ENCODE assay signal across 10 mouse cellular contexts in genomic region chr15:80071951-80072437, GRCm38 (mm10). TPM values are rescaled to one million over a fixed set of nuclear protein-coding genes. Genes with fewer than 3 reads are reported as not detected.
DNase-seq lines count a peak whose midpoint lies in the region; ATAC-seq and TF ChIP-seq lines count a peak whose summit lies in the region.
"Had no signal": no experiment of that assay in that cellular context is flagged by ENCODE, and none has a peak within 500 bp of the region (broad histone marks: within the 10 kb centered on the region; RNA-seq: fewer than 3 reads in every experiment).

No protein-coding gene starts in this region.

- in situ Hi-C loops in CH12.LX (cut with MboI; ENCODE audit: low pct_ligation_motif_present, low pct_unique_long_range_greater_than_20kb, low sequenced_read_pairs), result no loop called here

- H3K9ac ChIP-seq in CH12.LX (ENCODE audit: insufficient read depth, low read depth), result no peak overlapping the region
- H3K9ac ChIP-seq in hindbrain, embryonic 16.5 days (ENCODE audit: low read depth, low read length), result no peak overlapping the region

- H3K79me2 ChIP-seq in C2C12 (ENCODE audit: control insufficient read depth, insufficient read depth) (no peaks in the 10 kb centered on the region), CH12.LX (replicated peaks; ENCODE audit: control insufficient read depth, extremely low read depth, insufficient read depth, poor library complexity, severe bottlenecking) (no peaks in the 10 kb centered on the region)

- ATAC-seq in hindbrain, embryonic 16.5 days, result no peak
- ATAC-seq: hindbrain, postnatal 0 days had no signal

- H3K79me3 ChIP-seq in C2C12 (ENCODE audit: low read depth), result no peaks in the 10 kb centered on the region

- H3K27ac ChIP-seq in CH12.LX (ENCODE audit: insufficient read depth, low read depth), result no peak overlapping the region; the same call in 1 of the 2 replicates
- H3K27ac ChIP-seq in hindbrain, embryonic 16.5 days (ENCODE audit: low read depth, low read length), result no peak overlapping the region
- H3K27ac ChIP-seq: hindbrain, postnatal 0 days had no signal

- H3K36me3 ChIP-seq in C2C12 (ENCODE audit: control insufficient read depth, insufficient read depth) (peaks cover 7% of the 10 kb centered on the region), CH12.LX (replicated peaks in 1 of 2; ENCODE audit: control insufficient read depth in 1 of 2, insufficient read depth in 1 of 2, low read length in 1 of 2) (peaks cover 4 to 7% of the 10 kb centered on the region in 2 experiments)
- H3K36me3 ChIP-seq in hindbrain, embryonic 16.5 days (ENCODE audit: control insufficient read depth, insufficient read depth, low read length), result peaks cover 5% of the 10 kb centered on the region

- no peak for TF ChIP-seq POLR2A in CH12.LX (IDR thresholded peaks at IDR 0.05; ENCODE audit: low read depth, low read length)

- dilution Hi-C loops in CH12.LX (cut with MboI; ENCODE audit: extremely low pct_ligation_motif_present, extremely low pct_unique_long_range_greater_than_20kb, low sequenced_read_pairs), result no loop called here

- H3K4me3 ChIP-seq in C2C12 (ENCODE audit: insufficient read depth, poor library complexity, severe bottlenecking), result no peak overlapping the region
- H3K4me3 ChIP-seq in CH12.LX (replicated peaks in 1 of 3; ENCODE audit: low read depth in 2 of 3, low read length in 2 of 3, poor library complexity in 1 of 3), result peak overlapping the region in 1 of 3 experiments; percentile 10
- H3K4me3 ChIP-seq in hindbrain, embryonic 16.5 days (ENCODE audit: low read length), result no peak overlapping the region
- H3K4me3 ChIP-seq: left cerebral cortex, adult 2 months had no signal

- TF ChIP-seq EP300 in CH12.LX (IDR thresholded peaks at IDR 0.05; ENCODE audit: low read length), result peak; percentile 37; the same call in 1 of the 2 replicates

- intact Hi-C loops in heart, postnatal 36 days (cut with DNase I), result no loop called here

- H3K4me2 ChIP-seq in CH12.LX (ENCODE audit: insufficient read depth, low read depth, poor library complexity, severe bottlenecking), result peak overlapping the region; percentile 0
- no peak overlapping the region for H3K4me2 ChIP-seq in hindbrain, embryonic 16.5 days (ENCODE audit: low read length)

- no peaks in the 10 kb centered on the region for H3K9me3 ChIP-seq in CH12.LX (replicated peaks; ENCODE audit: low read length)
- H3K9me3 ChIP-seq in hindbrain, embryonic 16.5 days (ENCODE audit: control insufficient read depth, low read length), result no peaks in the 10 kb centered on the region

- WGBS in hindbrain, embryonic 16.5 days, result 49% methylated on average over 9 of the region's 9 CpGs

- peak overlapping the region; percentile 27 for H3ac ChIP-seq in C2C12 (ENCODE audit: control insufficient read depth, insufficient read length, low read depth)

- peak; percentile 75 for DNase-seq in layer of hippocampus, adult 11-12 months (ENCODE audit: low spot score)
- DNase-seq in layer of hippocampus, adult 8-10 months (ENCODE audit: low spot score in 2 of 2), result no peak
- no peak for DNase-seq in CH12.LX (ENCODE audit: extremely low read depth)
- DNase-seq in heart, postnatal 36 days, result peak; percentile 54 to 56
- no peak for DNase-seq in retina, embryonic 14.5 days (ENCODE audit: low spot score)
- no peak for DNase-seq in cerebellum, adult 11 months

- TF ChIP-seq RAD21 in CH12.LX (IDR thresholded peaks at IDR 0.05; ENCODE audit: low read depth, low read length), result no peak

- TF ChIP-seq CTCF in C2C12 (IDR thresholded peaks at IDR 0.05; ENCODE audit: control insufficient read depth, insufficient read depth, insufficient read length) (no peak), CH12.LX (conservative IDR thresholded peaks at IDR 0.05 in 1 of 2, IDR thresholded peaks at IDR 0.05 in 1 of 2; ENCODE audit: low read depth in 2 of 2, low read length in 2 of 2) (no peak)

- peaks cover 18 to 56% of the 10 kb centered on the region in 2 experiments for H3K4me1 ChIP-seq in CH12.LX (ENCODE audit: control insufficient read depth in 1 of 2, insufficient read depth in 2 of 2)
- no peaks in the 10 kb centered on the region for H3K4me1 ChIP-seq in hindbrain, embryonic 16.5 days (ENCODE audit: control insufficient read depth, insufficient read depth, low read depth, low read length)

- H3K27me3 ChIP-seq in C2C12 (ENCODE audit: control insufficient read depth, insufficient read depth, insufficient read length) (no peaks in the 10 kb centered on the region), CH12.LX (replicated peaks) (peaks cover 3% of the 10 kb centered on the region)
- no peaks in the 10 kb centered on the region for H3K27me3 ChIP-seq in hindbrain, embryonic 16.5 days (replicated peaks; ENCODE audit: control insufficient read depth, insufficient read depth, low read length)

TF ChIP-seq in C2C12, 6 proteins besides CTCF, POLR2A, EP300 and RAD21:
- TF ChIP-seq MYOD1 (IDR thresholded peaks at IDR 0.05; ENCODE audit: control insufficient read depth, insufficient read length, low read depth), result no peak
- TF ChIP-seq FOSL1 (IDR thresholded peaks at IDR 0.05; ENCODE audit: insufficient read depth, low read length, poor library complexity, severe bottlenecking), result no peak
- TF ChIP-seq USF1 (IDR thresholded peaks at IDR 0.05; ENCODE audit: low read depth), result no peak
- TF ChIP-seq MAX (IDR thresholded peaks at IDR 0.05), result no peak
- no peak for TF ChIP-seq MYOG (IDR thresholded peaks at IDR 0.05; ENCODE audit: control insufficient read depth, extremely low read depth, insufficient read length)
- TF ChIP-seq CEBPB (IDR thresholded peaks at IDR 0.05; ENCODE audit: low read depth), result no peak

TF ChIP-seq in CH12.LX, 34 proteins besides CTCF, POLR2A, EP300 and RAD21:
- peak; percentile 82 for TF ChIP-seq BHLHE40 (IDR thresholded peaks at IDR 0.05; ENCODE audit: low read depth, low read length)
- no peak for TF ChIP-seq GABPA (IDR thresholded peaks at IDR 0.05; ENCODE audit: insufficient replicate concordance, low read depth, low read length)
- TF ChIP-seq IRF4 (IDR thresholded peaks at IDR 0.05; ENCODE audit: low read depth, low read length), result peak; percentile 50
- TF ChIP-seq MEF2A (IDR thresholded peaks at IDR 0.05; ENCODE audit: borderline replicate concordance, low read depth, low read length), result peak; percentile 51; the same call in 1 of the 2 replicates

RNA-seq across cellular contexts. Expression of gene Syngr1, which starts 19.1 kb away (rescaled TPM):
- 100 to 1,000 TPM; 383 to 406 (median 399) TPM for total RNA-seq in layer of hippocampus, adult 8-10 months (2022)
- polyA plus RNA-seq in C2C12 (2012; fragmentation: generic; extraction: Trizol), result 7.9 TPM
- 10.7 and 14.8 TPM in 2 replicates for total RNA-seq in CH12.LX (2012; rRNA removed)
- total RNA-seq in CH12.LX (2014; rRNA removed), result 6.0 and 9.7 TPM in 2 replicates
- 7.0 and 11.3 TPM in 2 replicates for polyA plus RNA-seq in CH12.LX (2012; ENCODE audit: insufficient read length, low read depth)
- total RNA-seq in heart, postnatal 36 days (2021), result 10 to 100 TPM; 81.8 to 90.5 TPM
- polyA plus RNA-seq in hindbrain, embryonic 16.5 days (2015; fragmentation: Nextera tagmentation; extraction: Ambion mirVana), result 78.6 and 80.3 TPM in 2 replicates

RNA-seq across cellular contexts. Expression of gene Rpl3, which starts 19.7 kb away (rescaled TPM):
- total RNA-seq in layer of hippocampus, adult 8-10 months (2022), result 100 to 1,000 TPM; 431 to 611 (median 527) TPM
- polyA plus RNA-seq in C2C12 (2012; fragmentation: generic; extraction: Trizol) (1,181 TPM), CH12.LX (2012; ENCODE audit: insufficient read length, low read depth) (2,552 and 2,592 TPM in 2 replicates)
- total RNA-seq in CH12.LX (2012; rRNA removed) (3,351 and 3,819 TPM in 2 replicates), CH12.LX (2014; rRNA removed) (2,106 and 2,198 TPM in 2 replicates)
- total RNA-seq in heart, postnatal 36 days (2021), result 100 to 1,000 TPM; 163 to 164 TPM
- 523 and 556 TPM in 2 replicates for polyA plus RNA-seq in hindbrain, embryonic 16.5 days (2015; fragmentation: Nextera tagmentation; extraction: Ambion mirVana)

RNA-seq across cellular contexts. Expression of gene Pdgfb, which starts 57.2 kb away (rescaled TPM):
- total RNA-seq in layer of hippocampus, adult 8-10 months (2022), result 10 to 100 TPM; 30.3 to 38.4 (median 34.6) TPM
- polyA plus RNA-seq in C2C12 (2012; fragmentation: generic; extraction: Trizol), result 27.2 TPM
- not detected in 2 replicates for total RNA-seq in CH12.LX (2012; rRNA removed)
- not detected in 2 replicates for total RNA-seq in CH12.LX (2014; rRNA removed)
- not detected in 2 replicates for polyA plus RNA-seq in CH12.LX (2012; ENCODE audit: insufficient read length, low read depth)
- total RNA-seq in heart, postnatal 36 days (2021), result 10 to 100 TPM; 30.4 to 31.3 TPM
- polyA plus RNA-seq in hindbrain, embryonic 16.5 days (2015; fragmentation: Nextera tagmentation; extraction: Ambion mirVana), result 6.7 and 8.0 TPM in 2 replicates

Comparison
In these comparisons a context has a peak if more than half of its experiments do, and no peak if none do; other contexts are left out.
1. DNase-seq: peak in layer of hippocampus, adult 11-12 months (single experiment) and heart, postnatal 36 days (2 of 2); none in layer of hippocampus, adult 8-10 months (0 of 2), CH12.LX (single experiment), retina, embryonic 14.5 days (single experiment) and cerebellum, adult 11 months (single experiment).
2. RNA of gene Syngr1, which starts 19.1 kb away (total RNA-seq): 383 to 406 TPM in layer of hippocampus, adult 8-10 months and 81.8 to 90.5 TPM in heart, postnatal 36 days; 6.0 to 14.8 TPM in CH12.LX; every median in the first group is over 4 times any median in the second.
3. RNA of gene Pdgfb, which starts 57.2 kb away (total RNA-seq): 30.3 to 38.4 TPM in layer of hippocampus, adult 8-10 months and 30.4 to 31.3 TPM in heart, postnatal 36 days; not detected in CH12.LX; every median in the first group is over 10 times any median in the second.